Mouse (Mus musculus) cerebellum, adult 2 months (tissue): ENCODE measurements at regions not wholly inside any gene's neighbourhood (a gene's known extent, or its start where the extent isn't known, plus 50 kb on each side); places are given as distances from the start of the nearest gene placed in this dataset.

ENCODE experiments used
- DNase-seq, 2 experiments: peaks; one replicate each; pipeline ENCODE4 v3.0.0; 2021
- H3K27ac ChIP-seq: fragments of 200-500 bp; 2 replicates; pipeline ENCODE4 v1.5.1; 2012; ENCODE audit warnings: low read length, control low read depth, inconsistent platforms; ENCODE audit not compliant: insufficient read depth
- H3K27me3 ChIP-seq: fragments of 200-500 bp; 2 replicates; pipeline ENCODE4 v1.6.1; 2012; ENCODE audit warnings: inconsistent platforms, mild to moderate bottlenecking, low read length, moderate library complexity; ENCODE audit not compliant: control insufficient read depth, insufficient read depth
- H3K4me1 ChIP-seq: fragments of 200-500 bp; 2 replicates; pipeline ENCODE4 v1.6.1; 2011; ENCODE audit warnings: low read length; ENCODE audit not compliant: control insufficient read depth, insufficient read depth
- H3K4me3 ChIP-seq: fragments of 200-500 bp; replicated peaks from 2 replicates; pipeline ENCODE3; 2011; ENCODE audit warnings: mild to moderate bottlenecking, low read depth, low read length, control low read depth; ENCODE audit not compliant: insufficient read depth
- CTCF ChIP-seq: fragments of 200-500 bp; IDR thresholded peaks from 2 replicates; pipeline ENCODE4 v1.5.1; 2011; ENCODE audit warnings: low read depth, mild to moderate bottlenecking, control low read depth, low read length, moderate library complexity, borderline replicate concordance; ENCODE audit not compliant: insufficient read depth
- POLR2A ChIP-seq: fragments of 200-500 bp; IDR thresholded peaks from 2 replicates; pipeline ENCODE4 v1.6.1; 2011; ENCODE audit warnings: low read length, control low read depth, borderline replicate concordance; ENCODE audit not compliant: insufficient read depth
- WGBS: fragments of 180-500 bp; shearing (Covaris S2); methylation state at CpG from one replicate; pipeline ENCODE4 v1.1.7; 2018; 5-methylcytosine and 5-hydroxymethylcytosine counted together

DNA sequence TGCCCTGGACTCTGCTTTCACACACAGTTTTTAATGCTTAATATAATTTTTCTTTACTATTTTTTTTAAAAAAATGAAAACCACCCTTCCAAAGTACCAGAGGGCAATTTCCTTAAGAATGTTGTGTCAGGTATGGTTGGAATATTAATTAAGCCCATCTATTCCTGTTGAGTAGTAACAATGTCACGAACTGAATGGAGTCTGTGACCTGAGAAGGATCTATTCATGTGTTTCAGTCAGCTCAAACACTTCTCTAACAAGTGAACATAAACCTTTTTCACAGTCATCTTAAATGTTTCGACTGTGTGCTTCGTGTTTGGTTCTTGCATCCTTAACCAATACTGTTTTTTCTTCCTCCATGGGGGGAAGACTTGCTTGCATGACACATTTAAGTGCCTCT, 486.6 kb upstream of the Tbc1d2b start:
- Histone ChIP-seq H3K4me1 (no peaks in the 10 kb centered on the region), H3K27ac (no peak overlapping the region), H3K4me3 (no peak overlapping the region), H3K27me3 (no peaks in the 10 kb centered on the region)
- 39% methylated on average over 3 of the region's 3 CpGs for WGBS
- no peak for TF ChIP-seq CTCF
- TF ChIP-seq POLR2A: no peak
- no peak for DNase-seq

- H3K27ac ChIP-seq: no peak overlapping the region
- TF ChIP-seq CTCF: no peak
- no peak for TF ChIP-seq POLR2A
- 69% methylated on average over 1 of the region's 1 CpGs for WGBS
- H3K27me3 ChIP-seq: no peaks in the 10 kb centered on the region
- H3K4me1 ChIP-seq: no peaks in the 10 kb centered on the region
- no peak overlapping the region for H3K4me3 ChIP-seq
- DNase-seq: no peak
These were observed 503.7 kb upstream of the Tbc1d2b start for GRCm38 (mm10) chr9:90774296-90774695.

DNA sequence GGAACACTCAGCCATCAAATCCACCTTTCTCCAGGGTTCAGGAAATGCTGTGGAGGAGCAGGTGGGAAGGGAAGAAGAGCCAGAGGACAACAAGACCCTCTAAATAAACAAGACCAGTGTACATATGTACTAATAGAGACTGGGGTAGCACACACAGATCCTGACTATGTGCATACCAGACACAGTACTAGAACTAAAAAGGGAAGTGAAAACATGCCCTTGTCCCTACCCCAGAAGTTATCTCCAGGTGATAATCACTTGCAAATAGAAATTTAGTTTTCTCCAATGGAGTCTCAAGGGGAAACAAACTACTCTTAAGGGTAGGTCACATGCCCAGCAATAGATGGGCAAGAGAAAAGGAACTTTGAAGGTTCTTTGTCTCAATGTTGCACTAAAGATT, 518.9 kb upstream of the Tbc1d2b start:
- TF ChIP-seq CTCF (no peak), POLR2A (no peak)
- no peaks in the 10 kb centered on the region for H3K27me3 ChIP-seq
- no peak overlapping the region for H3K27ac ChIP-seq
- DNase-seq: no peak
- H3K4me3 ChIP-seq: no peak overlapping the region
- no peaks in the 10 kb centered on the region for H3K4me1 ChIP-seq

DNA sequence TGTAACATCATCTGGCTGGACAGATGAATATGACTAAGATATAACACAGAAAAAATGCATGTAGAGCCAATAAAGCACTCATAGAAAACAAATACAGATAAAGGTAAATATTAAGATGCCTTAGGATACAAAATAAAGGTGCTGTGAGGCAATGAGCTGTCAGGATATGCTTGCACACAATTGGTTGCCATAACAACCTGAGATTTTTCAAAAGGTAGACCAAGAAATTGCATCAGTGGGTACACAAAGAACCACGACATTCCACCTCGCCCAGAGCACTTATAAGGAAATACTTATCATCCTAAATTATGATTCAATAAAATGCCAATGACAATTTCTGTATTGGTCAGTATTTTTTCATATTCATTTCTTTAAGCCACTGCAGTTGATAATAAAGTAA, 521.3 kb upstream of the Tbc1d2b start:
- whole genome bisulfite sequencing: 62% methylated on average over 2 of the region's 2 CpGs
- no peak overlapping the region for H3K27ac ChIP-seq

GRCm38 (mm10) chr9:90816844-90817243, 545.4 kb upstream of the Zic4 start:
- WGBS: 12% methylated on average over 4 of the region's 4 CpGs
- H3K4me3 ChIP-seq: no peak overlapping the region
- no peak for DNase-seq
- no peak for TF ChIP-seq CTCF
- no peak overlapping the region for H3K27ac ChIP-seq
- peaks cover 3% of the 10 kb centered on the region; the same call in 1 of the 2 replicates for H3K4me1 ChIP-seq
- no peaks in the 10 kb centered on the region for H3K27me3 ChIP-seq

More for the DNA sequence above, 521.3 kb upstream of the Tbc1d2b start:
- Histone ChIP-seq H3K4me1 (no peaks in the 10 kb centered on the region), H3K4me3 (no peak overlapping the region), H3K27me3 (no peaks in the 10 kb centered on the region)
- TF ChIP-seq CTCF (no peak), POLR2A (no peak)
- no peak for DNase-seq

DNA sequence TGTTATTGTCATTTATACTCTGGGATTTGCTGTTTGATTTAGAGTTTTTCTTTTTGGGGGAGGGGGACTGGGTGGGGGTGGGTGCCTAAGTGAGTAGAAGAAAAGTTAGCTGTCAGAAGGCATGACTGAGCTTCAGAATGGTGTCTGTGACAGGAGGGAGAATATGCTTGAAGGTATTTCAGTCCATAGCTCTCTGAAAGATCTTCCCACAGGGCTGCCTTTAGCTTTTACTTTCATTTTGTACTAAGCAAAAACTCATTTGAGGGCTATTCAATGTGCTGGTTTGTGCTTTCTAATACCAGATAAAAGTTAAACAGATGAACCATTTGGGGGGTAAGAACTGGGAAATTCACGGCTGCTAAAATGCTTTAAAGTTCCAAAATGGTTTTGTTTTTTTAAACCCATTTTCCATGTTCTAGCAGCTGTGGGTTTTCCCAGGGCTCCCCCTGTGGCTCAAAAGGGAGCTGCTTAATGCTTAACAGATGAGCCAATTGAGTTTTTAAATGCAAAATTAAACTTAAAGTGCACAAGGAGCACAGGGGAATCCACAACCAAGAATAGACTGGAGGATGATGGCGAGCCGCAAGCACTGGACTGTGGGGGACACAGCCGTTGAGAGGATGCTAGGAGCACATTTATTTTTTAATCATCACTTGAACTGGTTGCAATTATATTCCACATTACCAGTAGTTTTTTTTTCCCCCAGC, 538.5 kb upstream of the Zic4 start:
- Histone ChIP-seq H3K27me3 (no peaks in the 10 kb centered on the region), H3K4me3 (no peak overlapping the region), H3K4me1 (no peaks in the 10 kb centered on the region; the same call in 1 of the 2 replicates), H3K27ac (no peak overlapping the region)
- DNase-seq: no peak
- no peak for TF ChIP-seq POLR2A
- TF ChIP-seq CTCF: no peak
- WGBS: 84% methylated on average over 4 of the region's 4 CpGs

- no peaks in the 10 kb centered on the region for H3K27me3 ChIP-seq
- 50% methylated on average over 3 of the region's 3 CpGs for WGBS
- TF ChIP-seq CTCF: no peak
- TF ChIP-seq POLR2A: no peak
- H3K4me1 ChIP-seq: no peaks in the 10 kb centered on the region; the same call in 1 of the 2 replicates
- DNase-seq: no peak
- H3K27ac ChIP-seq: no peak overlapping the region
- no peak overlapping the region for H3K4me3 ChIP-seq
These were observed 534.7 kb upstream of the Zic4 start for GRCm38 (mm10) chr9:90827474-90827873.

DNA sequence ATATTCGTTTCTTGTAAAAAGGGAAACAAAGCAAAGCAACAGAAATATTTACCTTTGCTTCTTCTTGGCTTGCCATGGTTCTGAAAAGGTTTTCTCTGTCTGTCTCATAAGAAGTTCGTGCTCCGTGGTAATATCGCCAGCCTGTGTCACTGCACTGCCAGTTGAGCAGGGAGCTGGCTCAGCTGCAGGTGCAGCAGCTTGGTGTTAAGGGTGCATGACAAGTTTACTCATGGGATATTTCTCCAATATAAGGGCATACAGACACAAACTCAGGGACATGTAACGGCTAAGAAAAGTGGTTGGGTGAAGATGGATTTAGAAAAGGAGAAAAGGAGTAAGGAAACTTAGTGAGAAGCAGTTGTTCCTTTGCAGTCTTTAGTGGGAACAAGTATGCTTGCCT, 533.5 kb upstream of the Zic4 start:
- no peaks in the 10 kb centered on the region for H3K27me3 ChIP-seq
- DNase-seq: peak; percentile 51 to 55
- no peaks in the 10 kb centered on the region; the same call in 1 of the 2 replicates for H3K4me1 ChIP-seq
- WGBS: 7% methylated on average over 5 of the region's 5 CpGs
- TF ChIP-seq POLR2A (no peak), CTCF (no peak)
- peak overlapping the region; percentile 58 for H3K4me3 ChIP-seq
- no peak overlapping the region for H3K27ac ChIP-seq
